Mouse (Mus musculus): Measurements from ENCODE around the gene Magix.
"Not testable (repeated sequence)": the region's sequence is repeated elsewhere in the genome, so short reads cannot be mapped to it uniquely, and the experiment has no call there.

Magix gene

DNA sequence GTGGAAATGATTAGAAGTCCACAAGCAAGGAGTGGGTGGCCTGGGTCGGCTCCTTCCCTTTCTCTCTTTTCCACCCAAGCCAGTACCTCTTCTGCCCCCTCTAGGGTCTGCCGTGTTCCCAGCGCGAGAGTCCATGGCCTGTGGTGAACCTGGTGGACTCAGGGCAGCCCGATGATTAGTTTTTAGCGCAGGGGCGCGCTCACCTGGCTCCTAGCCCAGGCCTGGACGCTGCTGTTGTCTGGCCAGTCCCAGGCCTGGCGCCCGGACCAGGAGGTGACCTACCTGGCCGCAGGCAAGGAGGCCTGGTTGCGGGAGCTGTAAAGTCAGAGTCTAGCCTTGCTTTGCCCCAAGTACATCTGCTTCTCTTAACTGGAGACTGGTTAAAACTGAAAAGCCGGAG lies at the start of gene Magix:
Magix (minus strand) TSS at position 388 of the 400 bp plus-strand sequence.
- DNase-seq (ENCODE audit: low read depth, low spot score): no peak

DNA sequence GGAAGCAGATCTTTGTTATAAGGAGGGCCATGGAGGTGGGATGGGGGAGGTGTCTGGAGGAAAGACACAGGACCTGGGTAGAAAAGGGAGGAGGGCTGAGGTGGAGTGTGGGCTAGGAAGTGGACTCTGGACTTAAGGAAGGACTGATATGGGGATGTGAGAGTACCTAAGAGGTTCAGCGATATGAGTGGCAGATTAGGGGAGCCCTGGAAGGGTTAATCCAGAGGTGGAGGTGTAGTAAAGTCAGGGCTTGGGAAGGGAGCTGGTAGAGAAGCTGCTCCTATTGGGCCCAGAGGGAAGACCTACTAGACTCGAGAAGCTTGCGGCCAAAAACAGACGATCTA lies 47.8 kb upstream of the Magix start:
- DNase-seq (ENCODE audit: low read depth, low spot score): no peak

DNA sequence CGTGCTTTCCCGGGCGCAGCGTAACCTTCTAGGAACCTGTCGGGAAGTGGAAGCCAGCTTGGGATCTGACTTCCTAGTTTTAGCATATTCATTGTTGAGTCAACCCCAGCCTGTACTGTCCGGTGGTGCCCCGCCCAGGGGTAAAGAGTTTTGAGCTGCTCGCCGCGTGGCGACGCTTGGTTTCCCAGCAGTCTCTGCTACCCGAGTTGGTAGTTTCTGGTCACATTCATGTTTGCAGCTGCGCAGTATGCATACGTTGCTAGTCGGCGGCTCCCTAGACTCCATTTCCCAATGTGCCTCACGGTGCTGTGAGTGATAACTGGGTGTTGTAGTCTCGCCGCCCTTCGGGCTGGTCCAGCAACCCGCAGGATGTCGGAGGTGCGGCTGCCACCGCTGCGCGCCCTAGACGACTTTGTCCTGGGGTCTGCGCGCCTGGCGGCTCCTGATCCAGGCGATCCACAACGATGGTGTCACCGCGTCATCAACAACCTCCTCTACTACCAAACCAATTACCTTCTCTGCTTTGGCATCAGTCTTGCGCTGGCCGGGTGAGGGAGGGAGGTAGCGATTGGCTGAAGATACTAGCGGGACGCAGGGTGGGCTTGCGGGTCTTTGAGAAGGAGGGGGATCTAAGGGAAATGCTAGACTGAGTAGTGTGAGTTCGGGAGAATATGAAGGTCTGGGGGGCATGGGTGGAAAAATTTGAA lies 47.3 kb upstream of the Magix start, which contains the start of gene Praf2:
Praf2 (plus strand) TSS at position 225 of the 707 bp plus-strand sequence.
- peak; percentile 70 for DNase-seq (ENCODE audit: low read depth, low spot score)

DNA sequence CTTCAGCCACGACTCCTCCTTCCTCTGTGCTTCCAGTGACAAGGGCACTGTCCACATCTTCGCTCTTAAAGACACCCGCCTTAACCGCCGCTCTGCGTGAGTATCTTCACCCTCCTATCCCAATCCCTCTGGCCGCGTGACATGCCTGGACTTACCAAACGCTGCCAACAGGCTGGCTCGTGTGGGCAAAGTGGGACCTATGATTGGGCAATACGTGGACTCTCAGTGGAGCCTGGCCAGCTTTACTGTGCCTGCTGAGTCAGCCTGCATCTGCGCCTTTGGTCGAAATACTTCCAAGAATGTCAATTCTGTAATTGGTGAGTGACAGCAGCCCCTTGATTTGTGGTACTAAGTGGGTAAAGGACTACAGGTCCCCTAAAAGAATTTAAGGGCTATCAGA lies 46.1 kb upstream of the Magix start:
- no peak for DNase-seq (ENCODE audit: low read depth, low spot score)

DNA sequence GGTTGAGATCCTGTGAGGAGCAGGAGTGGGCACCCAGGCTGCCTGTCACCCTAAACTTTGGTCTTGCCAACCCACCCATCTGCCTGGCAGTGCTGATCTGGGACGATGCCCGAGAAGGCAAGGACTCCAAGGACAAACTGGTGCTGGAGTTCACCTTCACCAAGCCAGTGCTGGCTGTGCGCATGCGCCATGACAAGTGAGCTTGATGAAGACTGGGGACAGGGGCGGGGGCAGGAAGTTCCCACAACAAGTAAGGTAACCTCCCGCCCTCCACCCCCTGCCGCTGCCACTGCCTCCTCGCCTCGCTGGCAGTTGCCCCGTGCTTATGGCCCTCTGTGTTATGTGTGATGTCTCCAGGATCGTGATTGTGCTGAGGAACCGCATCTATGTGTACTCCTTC lies 44.8 kb upstream of the Magix start:
- DNase-seq (ENCODE audit: low read depth, low spot score): no peak

DNA sequence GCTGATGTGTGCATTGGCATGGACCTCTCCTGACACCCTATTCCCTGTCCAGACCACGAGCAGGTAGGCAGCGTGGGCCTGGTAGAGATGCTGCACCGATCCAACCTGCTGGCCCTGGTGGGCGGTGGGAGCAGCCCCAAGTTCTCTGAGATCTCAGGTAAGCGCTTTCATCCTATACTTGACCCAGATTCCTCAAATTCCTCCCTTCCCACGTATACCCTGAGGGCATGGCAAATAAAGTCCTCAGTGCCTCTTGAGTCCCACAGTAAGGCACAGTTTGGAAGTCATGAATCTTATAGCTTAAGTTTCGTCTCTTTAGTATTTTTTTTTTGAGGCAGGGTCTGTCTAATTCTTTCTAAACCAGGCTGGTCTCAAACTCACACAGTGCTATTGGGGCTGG lies 43.1 kb upstream of the Magix start:
- no peak for DNase-seq (ENCODE audit: low read depth, low spot score)

DNA sequence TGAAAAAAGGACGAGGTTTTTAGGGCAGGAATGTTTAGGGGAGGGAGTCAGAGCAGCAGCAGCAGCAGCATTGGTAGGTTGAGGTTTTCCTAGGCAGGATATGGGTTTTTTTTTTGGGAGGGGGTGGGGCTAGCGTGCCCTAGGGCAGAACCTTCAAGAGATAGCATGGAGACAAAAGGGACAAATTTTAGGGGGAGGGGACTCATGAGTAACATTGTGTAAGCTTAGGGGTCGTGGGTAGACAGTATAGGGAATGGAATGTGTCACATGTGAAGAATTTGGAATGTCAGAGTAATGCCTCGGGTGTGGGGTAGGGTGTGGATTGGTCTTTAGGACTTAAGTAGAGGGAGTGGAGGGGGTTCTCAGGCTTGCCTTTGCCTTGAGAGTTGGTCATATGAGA lies 41.6 kb upstream of the Magix start:
- no peak for DNase-seq (ENCODE audit: low read depth, low spot score)

DNA sequence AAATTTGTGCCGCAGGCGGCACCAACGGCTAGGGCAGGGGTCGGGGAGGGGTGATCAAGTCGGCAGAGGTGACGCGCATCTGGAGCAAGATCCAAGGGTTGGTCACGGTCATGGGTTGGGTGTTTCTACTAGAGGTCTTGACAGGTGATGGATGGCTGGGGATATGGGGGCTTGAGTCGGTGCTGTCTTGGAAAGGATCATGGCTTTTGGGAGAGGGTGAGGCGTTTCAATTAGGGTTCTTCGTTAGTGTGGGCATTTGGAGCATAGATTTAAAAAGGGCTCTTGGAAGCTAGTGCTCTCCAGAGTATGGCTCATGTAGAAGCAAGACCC lies 41.2 kb upstream of the Magix start:
- DNase-seq (ENCODE audit: low read depth, low spot score): no peak

DNA sequence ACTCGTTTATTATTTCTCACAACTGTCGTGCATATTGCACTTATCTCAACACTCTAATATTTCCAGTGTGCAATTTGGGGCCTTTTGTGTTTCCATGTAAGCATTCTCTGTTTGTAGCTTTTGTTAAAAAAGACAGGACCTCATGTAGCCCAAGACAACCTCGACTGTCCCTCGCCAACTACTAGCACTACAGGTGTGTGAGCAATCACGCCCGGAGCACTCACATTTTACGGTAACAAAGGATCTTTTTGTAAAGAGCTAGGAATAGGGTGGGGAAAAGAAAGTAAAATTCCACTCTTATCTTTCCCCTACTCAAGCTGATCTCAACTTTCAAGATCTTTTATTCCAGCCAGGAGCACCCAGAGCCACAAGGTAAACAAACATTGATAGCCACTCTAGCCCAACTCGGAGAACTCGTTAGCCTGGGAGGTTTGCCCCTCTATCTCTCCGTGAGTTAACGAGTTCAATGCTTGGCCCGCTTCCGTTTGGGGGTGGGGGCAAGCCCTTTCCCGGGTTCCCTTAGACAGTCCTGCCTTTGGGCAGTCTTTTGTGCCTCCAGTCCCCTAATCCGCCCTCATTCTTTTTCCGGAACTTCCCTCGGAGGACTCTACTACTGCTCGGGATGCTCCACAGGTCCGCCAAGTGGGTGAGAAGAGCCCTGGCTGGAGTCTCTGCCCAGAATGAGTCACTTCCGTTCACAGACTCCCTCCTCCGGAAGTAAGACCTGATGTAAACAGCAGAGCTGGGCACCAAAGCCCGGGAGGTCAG lies 40.6 kb upstream of the Magix start, which contains the start of gene Gm45208:
Gm45208 (plus strand) TSS at position 732 of the 768 bp plus-strand sequence.
- peak; percentile 41 for DNase-seq (ENCODE audit: low read depth, low spot score)

DNA sequence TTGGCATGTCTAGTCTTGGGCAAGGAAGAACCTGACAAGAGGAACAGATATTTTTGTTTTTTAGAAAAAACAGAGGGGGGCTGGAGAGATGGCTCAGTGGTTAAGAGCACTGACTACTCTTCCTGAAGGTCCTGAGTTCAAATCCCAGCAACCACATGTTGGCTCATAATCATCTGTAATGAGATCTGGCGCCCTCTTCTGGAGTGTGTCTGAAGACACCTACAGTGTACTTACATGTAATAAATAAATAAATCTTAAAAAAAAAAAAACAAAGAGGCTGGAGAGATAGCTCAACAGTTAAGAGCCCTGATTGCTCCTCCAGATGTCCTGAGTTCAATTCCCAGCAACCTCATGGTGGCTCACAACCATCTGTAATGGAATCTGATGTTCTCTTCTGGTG lies 35.0 kb upstream of the Magix start:
- not testable (repeated sequence) for DNase-seq (ENCODE audit: low read depth, low spot score)

DNA sequence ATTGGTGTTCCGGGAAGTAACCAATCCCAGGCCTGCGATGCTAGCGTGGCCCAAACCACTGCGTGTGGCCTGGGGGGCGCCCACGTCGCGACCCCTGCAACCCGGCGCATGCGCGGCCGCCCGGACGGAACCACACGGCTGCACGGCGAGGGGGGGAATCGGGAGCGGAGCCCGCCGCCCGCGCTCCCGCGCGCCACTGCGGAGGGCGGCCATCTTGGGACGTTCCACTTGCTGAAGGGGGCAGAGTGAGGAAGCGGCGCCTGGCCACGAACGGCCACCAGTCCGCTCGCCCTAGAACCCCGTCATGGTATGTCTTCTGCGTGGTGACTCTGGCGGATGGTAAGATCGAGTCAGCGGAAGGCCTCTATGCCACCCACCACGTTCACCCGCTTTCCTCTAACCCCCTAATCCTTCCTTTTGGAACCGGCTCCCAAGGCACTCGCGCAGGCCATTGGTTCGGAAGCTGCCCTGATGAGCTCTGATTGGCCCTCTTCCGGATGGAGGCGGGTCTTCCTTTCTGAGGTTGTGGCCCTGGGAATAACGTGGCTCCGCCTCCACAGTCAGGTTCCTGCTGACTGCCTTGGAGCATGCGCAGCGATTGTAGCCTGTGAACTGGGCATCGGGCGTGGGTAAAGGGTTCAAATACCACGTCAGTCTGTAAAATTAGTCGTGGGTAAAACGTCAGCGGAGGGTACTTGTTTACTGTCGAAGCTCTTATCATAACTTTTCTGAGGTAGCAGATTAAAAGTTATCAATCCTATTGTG lies 33.3 kb upstream of the Magix start, which contains the start of gene Wdr45:
Wdr45 (plus strand) TSS at position 199 of the 765 bp plus-strand sequence.
- peak; percentile 87 for DNase-seq (ENCODE audit: low read depth, low spot score)

DNA sequence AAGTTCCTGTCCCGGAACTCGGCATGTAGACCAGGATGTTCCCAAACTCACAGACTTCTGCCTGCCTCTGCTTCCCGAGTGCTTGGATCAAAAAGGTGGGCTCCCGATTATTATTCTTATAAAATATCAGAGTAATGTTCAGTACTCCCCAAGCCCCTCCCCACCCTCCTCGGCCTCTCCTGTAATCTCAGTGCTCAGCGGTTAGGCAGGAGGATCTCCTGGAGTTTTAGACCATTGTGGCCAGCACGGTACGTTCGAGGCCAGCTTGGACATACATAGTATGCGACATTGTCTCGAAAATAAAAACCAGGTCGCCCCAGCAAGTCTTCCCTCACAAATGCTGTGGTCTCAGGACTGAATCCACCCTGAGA lies 32.7 kb upstream of the Magix start:
- DNase-seq (ENCODE audit: low read depth, low spot score): not testable (repeated sequence)

DNA sequence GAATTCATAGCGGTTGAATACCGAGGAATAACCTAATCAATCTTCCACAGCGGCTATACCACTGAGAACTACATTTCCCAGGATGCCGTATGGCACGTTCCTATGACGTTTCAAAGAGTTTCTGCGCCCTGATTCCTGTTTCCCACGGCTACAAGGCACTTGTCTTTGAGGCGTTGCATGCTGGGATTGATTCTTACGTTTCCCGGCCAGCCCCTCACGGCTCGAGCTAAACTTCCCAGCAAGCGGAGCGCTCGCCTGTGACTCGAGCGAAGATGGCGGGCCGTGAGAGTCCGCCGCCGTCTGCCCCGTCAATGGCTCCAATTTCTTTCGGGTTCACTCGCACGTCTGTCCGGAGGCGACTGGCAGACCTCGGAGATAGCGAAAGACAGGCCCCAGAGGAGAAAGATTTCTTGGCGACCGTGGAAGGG lies 15.9 kb upstream of the Magix start, which contains the start of gene Gpkow:
Gpkow (plus strand) TSS at position 178 of the 428 bp plus-strand sequence.
- DNase-seq (ENCODE audit: low read depth, low spot score): peak; percentile 77

DNA sequence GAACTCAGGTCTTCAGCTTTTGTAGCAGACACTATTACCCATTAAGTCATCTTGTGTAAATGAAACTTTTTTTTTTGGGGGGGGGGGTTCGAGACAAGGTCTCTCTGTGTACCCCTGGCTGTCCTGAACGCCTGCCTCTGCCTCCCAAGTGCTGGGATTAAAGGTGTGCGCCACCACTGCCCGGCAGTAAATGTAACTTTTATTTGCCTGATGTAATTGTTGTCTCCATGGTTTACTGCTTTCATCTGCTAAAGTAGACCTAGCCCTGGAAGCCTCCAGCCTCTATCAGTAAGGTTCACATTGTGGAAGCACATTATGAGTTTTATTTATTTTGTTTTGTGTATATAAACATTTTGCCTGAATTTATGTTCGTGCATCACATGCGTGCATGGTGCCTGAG lies 15.5 kb upstream of the Magix start:
- DNase-seq (ENCODE audit: low read depth, low spot score): no peak

DNA sequence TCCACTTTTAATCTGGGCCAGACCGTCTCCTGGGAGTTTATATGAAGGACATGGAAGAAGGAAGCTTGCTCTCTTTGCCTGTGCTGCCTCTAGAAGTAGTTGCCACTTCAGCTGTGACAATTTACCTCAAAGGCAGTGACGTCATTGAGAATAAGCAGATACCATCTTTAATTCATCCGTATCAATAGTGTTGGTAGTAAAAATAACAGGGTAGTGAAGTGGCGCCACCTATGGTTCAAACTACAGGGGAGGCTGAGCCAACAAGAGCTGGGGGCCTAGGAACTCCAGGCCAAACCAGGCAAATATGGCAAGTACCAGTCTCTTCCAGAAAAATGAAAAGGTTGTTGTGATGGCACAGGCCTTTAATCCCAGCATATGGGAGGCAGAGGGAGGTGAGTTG lies 11.8 kb upstream of the Magix start:
- no peak for DNase-seq (ENCODE audit: low read depth, low spot score)

DNA sequence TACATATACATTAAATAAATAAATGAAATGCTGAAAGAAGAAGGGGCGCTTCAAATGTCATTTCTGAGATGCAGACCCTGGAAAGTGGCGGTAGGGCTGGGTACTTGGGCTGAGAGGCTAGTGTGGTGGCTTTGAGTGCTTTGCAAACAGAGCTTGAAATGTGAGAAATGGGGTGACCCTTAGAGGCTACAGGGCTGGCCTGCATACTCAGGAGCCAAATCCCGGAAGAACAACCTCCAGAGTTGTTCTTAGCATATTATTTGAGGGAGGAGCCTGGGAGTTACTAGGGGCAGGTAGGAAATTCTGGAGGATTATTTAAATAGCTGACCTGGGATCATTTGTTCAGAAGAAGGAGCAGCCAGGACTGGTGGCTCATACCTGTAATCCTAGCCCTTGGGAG lies 9.4 kb upstream of the Magix start:
- DNase-seq (ENCODE audit: low read depth, low spot score): no peak

DNA sequence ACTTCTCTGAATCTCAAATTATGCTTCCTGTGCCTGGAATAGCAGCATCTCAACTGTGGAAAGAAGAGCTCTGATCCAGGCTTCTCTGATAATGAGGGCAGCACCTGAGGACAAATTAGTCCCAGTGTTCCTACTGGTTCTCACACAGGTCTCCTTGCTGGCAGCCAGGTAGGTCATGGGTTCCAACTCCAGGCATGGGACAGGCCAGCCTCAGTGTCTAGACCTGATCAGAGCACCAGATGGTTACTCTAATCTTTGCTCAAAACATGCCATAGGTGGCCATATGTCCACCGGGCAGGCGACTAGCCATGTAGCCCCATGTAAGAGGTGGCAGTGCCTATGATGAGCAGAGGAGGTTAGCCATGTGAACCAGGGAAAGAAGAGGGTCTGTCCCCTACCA lies 7.3 kb upstream of the Magix start:
- no peak for DNase-seq (ENCODE audit: low read depth, low spot score)

DNA sequence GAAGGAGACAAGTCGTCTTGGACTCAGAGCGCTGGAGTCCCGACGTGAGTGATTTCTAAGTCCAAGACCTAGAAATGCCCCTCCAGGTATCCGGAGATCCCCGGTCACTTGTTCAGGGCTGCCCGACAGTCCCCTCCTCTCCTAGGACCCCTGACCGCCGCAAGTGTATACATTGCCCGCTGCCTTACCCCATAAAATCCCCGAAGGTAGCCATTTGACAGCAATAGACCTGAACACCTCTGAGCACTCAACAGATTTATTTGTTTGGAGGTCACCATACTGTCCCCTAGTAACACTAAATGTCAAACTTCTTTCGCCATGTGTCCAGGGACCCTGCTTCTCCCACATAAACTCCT lies 1.0 kb downstream of the Magix start:
- DNase-seq (ENCODE audit: low read depth, low spot score): no peak

DNA sequence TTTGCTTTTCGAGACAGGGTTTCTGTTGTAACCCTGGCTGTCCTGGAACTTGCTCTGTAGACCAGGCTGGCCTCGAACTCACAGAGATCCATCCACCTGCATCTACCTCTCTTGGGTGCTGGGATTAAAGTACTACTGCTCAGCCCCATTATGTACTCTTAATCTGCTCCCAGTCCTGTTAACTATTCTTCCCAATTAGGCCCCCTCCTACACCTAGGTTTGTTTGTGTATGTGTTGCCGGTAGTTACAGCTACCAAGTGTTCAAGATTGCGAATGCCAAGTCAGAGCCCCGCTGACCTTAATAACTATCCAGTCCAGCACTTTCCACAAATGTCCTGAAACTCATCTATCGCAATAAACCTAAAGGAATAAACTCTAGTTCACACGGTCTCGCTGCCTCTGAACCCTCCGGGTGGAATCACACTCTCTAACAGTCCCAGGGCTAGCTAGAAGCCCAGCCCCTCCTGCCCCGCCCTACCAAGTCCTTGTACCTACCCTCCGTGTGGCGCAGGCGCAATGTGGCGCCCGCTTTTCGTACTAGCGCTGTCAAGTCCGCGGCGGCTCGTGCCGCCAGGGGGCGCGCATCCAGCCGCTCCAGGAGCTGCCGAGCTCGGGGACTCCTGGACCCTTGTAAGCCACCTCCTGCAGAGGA lies 1.5 kb downstream of the Magix start:
- DNase-seq (ENCODE audit: low read depth, low spot score): peak; percentile 76

DNA sequence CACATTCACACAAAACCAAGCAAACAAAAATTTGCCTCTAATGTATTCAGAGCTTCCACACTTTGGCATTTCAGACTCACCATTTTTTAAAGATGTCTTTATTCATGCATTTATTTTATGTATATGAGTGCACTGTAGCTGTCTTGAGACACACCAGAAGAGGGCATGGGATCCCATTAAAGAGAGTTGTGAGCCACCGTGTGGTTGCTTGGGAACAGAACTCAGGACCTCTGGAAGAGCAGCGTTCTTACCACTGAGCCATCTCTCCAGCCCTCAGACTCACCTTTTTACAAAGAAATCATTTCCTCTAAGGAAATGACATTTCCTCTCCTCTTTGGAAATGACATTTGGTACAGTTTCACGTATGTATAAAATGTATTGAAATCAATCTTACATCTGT lies 2.1 kb downstream of the Magix start:
- DNase-seq (ENCODE audit: low read depth, low spot score): no peak

DNA sequence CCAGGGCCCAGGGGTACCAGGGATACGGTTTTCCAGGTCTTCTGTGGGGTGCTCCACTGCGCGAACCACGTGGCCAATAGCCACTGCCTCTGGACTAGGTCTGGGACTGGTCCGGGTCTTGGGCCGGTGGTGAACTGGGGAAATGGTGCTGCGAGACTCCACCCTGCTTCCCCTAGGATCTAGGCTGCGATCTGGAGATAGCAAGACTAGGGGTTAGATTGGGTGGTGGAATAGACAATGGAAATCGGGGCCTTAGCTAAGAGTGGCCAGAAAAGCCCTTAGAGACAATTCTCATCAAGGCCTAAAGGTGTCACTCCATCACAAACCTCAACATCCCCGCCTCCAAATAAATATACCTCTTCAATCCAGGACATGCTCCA lies 6.1 kb downstream of the Magix start:
- DNase-seq (ENCODE audit: low read depth, low spot score): no peak
